8 mouse cellular contexts compared by ENCODE assay signal in genomic region chr11:90697480-90698240, GRCm38 (mm10). TPM values are rescaled to one million over a fixed set of nuclear protein-coding genes. Genes with fewer than 3 reads are reported as not detected.
DNase-seq lines count a peak whose midpoint lies in the region; ATAC-seq and TF ChIP-seq lines count a peak whose summit lies in the region.

No protein-coding gene starts in this region.

- H3K4me2 ChIP-seq in forebrain, embryonic 16.5 days (ENCODE audit: low read length), result peak overlapping the region; percentile 45
- peak overlapping the region; percentile 40 for H3K4me2 ChIP-seq in hindbrain, embryonic 12.5 days (replicated peaks)
- H3K4me2 ChIP-seq in lung, postnatal 0 days (replicated peaks; ENCODE audit: low read depth, low read length), result no peak overlapping the region; the same call in 1 of the 2 replicates

- H3K27ac ChIP-seq in cerebellum, adult 2 months (ENCODE audit: insufficient read depth, low read length), result no peak overlapping the region
- no peak overlapping the region for H3K27ac ChIP-seq in forebrain, embryonic 16.5 days (ENCODE audit: low read length)
- no peak overlapping the region for H3K27ac ChIP-seq in hindbrain, embryonic 12.5 days
- H3K27ac ChIP-seq in lung, postnatal 0 days (ENCODE audit: low read length), result no peak overlapping the region

- H3K4me1 ChIP-seq in cerebellum, adult 2 months (ENCODE audit: control insufficient read depth, insufficient read depth, low read length), result no peaks in the 10 kb centered on the region
- H3K4me1 ChIP-seq in forebrain, embryonic 16.5 days (replicated peaks; ENCODE audit: control insufficient read depth, insufficient read depth, low read length), result no peaks in the 10 kb centered on the region
- H3K4me1 ChIP-seq in hindbrain, embryonic 12.5 days, result no peaks in the 10 kb centered on the region
- H3K4me1 ChIP-seq in lung, postnatal 0 days (ENCODE audit: insufficient read depth, low read depth, low read length), result no peaks in the 10 kb centered on the region

- H3K4me3 ChIP-seq in cerebellum, adult 2 months (replicated peaks; ENCODE audit: insufficient read depth, low read depth, low read length), result peak overlapping the region; percentile 28
- H3K4me3 ChIP-seq in forebrain, embryonic 16.5 days (replicated peaks; ENCODE audit: low read length), result peak overlapping the region; percentile 14; the same call in 1 of the 2 replicates
- H3K4me3 ChIP-seq in hindbrain, embryonic 12.5 days, result no peak overlapping the region
- no peak overlapping the region for H3K4me3 ChIP-seq in lung, postnatal 0 days (ENCODE audit: low read depth, low read length)

- no peak for TF ChIP-seq EP300 in lung, postnatal 0 days (IDR thresholded peaks at IDR 0.05)

- peak; percentile 87 for ATAC-seq in forebrain, embryonic 16.5 days
- ATAC-seq in hindbrain, embryonic 12.5 days (ENCODE audit: low FRiP score), result peak; percentile 84
- ATAC-seq in lung, postnatal 0 days, result peak; percentile 78

- no peaks in the 10 kb centered on the region for H3K27me3 ChIP-seq in cerebellum, adult 2 months (ENCODE audit: control insufficient read depth, insufficient read depth, low read length)
- H3K27me3 ChIP-seq in forebrain, embryonic 16.5 days (replicated peaks; ENCODE audit: control insufficient read depth, insufficient read depth, low read length), result no peaks in the 10 kb centered on the region
- no peaks in the 10 kb centered on the region for H3K27me3 ChIP-seq in hindbrain, embryonic 12.5 days
- no peaks in the 10 kb centered on the region for H3K27me3 ChIP-seq in lung, postnatal 0 days (replicated peaks; ENCODE audit: insufficient read depth, low read length)

- H3K9me3 ChIP-seq in forebrain, embryonic 16.5 days (ENCODE audit: control insufficient read depth, low read length), result no peaks in the 10 kb centered on the region
- H3K9me3 ChIP-seq in hindbrain, embryonic 12.5 days (replicated peaks), result no peaks in the 10 kb centered on the region
- no peaks in the 10 kb centered on the region for H3K9me3 ChIP-seq in lung, postnatal 0 days (ENCODE audit: low read length)

- H3K36me3 ChIP-seq in forebrain, embryonic 16.5 days (ENCODE audit: control insufficient read depth, insufficient read depth), result no peaks in the 10 kb centered on the region
- no peaks in the 10 kb centered on the region for H3K36me3 ChIP-seq in hindbrain, embryonic 12.5 days
- no peaks in the 10 kb centered on the region for H3K36me3 ChIP-seq in lung, postnatal 0 days (ENCODE audit: insufficient read depth, low read length)

- no peak overlapping the region for H3K9ac ChIP-seq in forebrain, embryonic 16.5 days (replicated peaks; ENCODE audit: low read depth, low read length)
- no peak overlapping the region for H3K9ac ChIP-seq in hindbrain, embryonic 12.5 days
- no peak overlapping the region for H3K9ac ChIP-seq in lung, postnatal 0 days (replicated peaks; ENCODE audit: low read depth)

- peak; percentile 93 for DNase-seq in NIH3T3 (ENCODE audit: low read depth)
- peak; percentile 64 to 67 for DNase-seq in cerebellum, adult 2 months
- DNase-seq in layer of hippocampus, postnatal 10 days (ENCODE audit: low spot score in 2 of 2), result peak; percentile 85
- DNase-seq in lung, postnatal 0 days (ENCODE audit: low spot score), result peak; percentile 92
- DNase-seq in retina, adult 2 months (ENCODE audit: low read depth, low spot score), result peak; percentile 46
- peak; percentile 71 for DNase-seq in urinary bladder, postnatal 25 days (ENCODE audit: low spot score)

- no peak for TF ChIP-seq POLR2A in cerebellum, adult 2 months (IDR thresholded peaks at IDR 0.05; ENCODE audit: borderline replicate concordance, insufficient read depth, low read length)

- peak; percentile 65 for TF ChIP-seq CTCF in cerebellum, adult 2 months (IDR thresholded peaks at IDR 0.05; ENCODE audit: borderline replicate concordance, insufficient read depth, low read depth, low read length)
- peak; percentile 94 for TF ChIP-seq CTCF in lung, postnatal 0 days (IDR thresholded peaks at IDR 0.05)

- 20% methylated on average over 10 of the region's 10 CpGs for WGBS in cerebellum, adult 2 months
- 25% methylated on average over 10 of the region's 10 CpGs for WGBS in forebrain, embryonic 16.5 days
- WGBS in hindbrain, embryonic 12.5 days, result 21% methylated on average over 10 of the region's 10 CpGs
- WGBS in lung, postnatal 0 days, result 18% methylated on average over 10 of the region's 10 CpGs

RNA-seq across cellular contexts. Expression of gene Tom1l1, which starts 9.5 kb away (rescaled TPM):
- 17.3 and 19.0 TPM in 2 replicates for polyA plus RNA-seq in cerebellum, adult 2 months (2012; rRNA removed)
- 11.4 and 13.1 TPM in 2 replicates for polyA plus RNA-seq in forebrain, embryonic 16.5 days (2015; fragmentation: Nextera tagmentation; extraction: Ambion mirVana)
- 15.5 and 17.0 TPM in 2 replicates for polyA plus RNA-seq in hindbrain, embryonic 12.5 days (2016; fragmentation: Nextera tagmentation; extraction: Ambion mirVana)
- 10 to 100 TPM; 18.3 to 19.3 TPM for total RNA-seq in layer of hippocampus, postnatal 10 days (2021)
- polyA plus RNA-seq in lung, postnatal 0 days (2015; fragmentation: Nextera tagmentation; extraction: Ambion mirVana), result 31.9 and 32.5 TPM in 2 replicates

RNA-seq across cellular contexts. Expression of gene Cox11, which starts 59.7 kb away (rescaled TPM):
- 31.5 and 31.7 TPM in 2 replicates for polyA plus RNA-seq in cerebellum, adult 2 months (2012; rRNA removed)
- polyA plus RNA-seq in forebrain, embryonic 16.5 days (2015; fragmentation: Nextera tagmentation; extraction: Ambion mirVana), result 34.3 and 37.3 TPM in 2 replicates
- polyA plus RNA-seq in hindbrain, embryonic 12.5 days (2016; fragmentation: Nextera tagmentation; extraction: Ambion mirVana), result 39.2 and 47.1 TPM in 2 replicates
- 10 to 100 TPM; 23.1 to 26.6 TPM for total RNA-seq in layer of hippocampus, postnatal 10 days (2021)
- 17.6 and 20.0 TPM in 2 replicates for polyA plus RNA-seq in lung, postnatal 0 days (2015; fragmentation: Nextera tagmentation; extraction: Ambion mirVana)

RNA-seq across cellular contexts. Expression of gene Stxbp4, which starts 59.8 kb away (rescaled TPM):
- polyA plus RNA-seq in cerebellum, adult 2 months (2012; rRNA removed), result 7.4 and 8.1 TPM in 2 replicates
- 17.7 and 19.4 TPM in 2 replicates for polyA plus RNA-seq in forebrain, embryonic 16.5 days (2015; fragmentation: Nextera tagmentation; extraction: Ambion mirVana)
- 37.6 and 38.6 TPM in 2 replicates for polyA plus RNA-seq in hindbrain, embryonic 12.5 days (2016; fragmentation: Nextera tagmentation; extraction: Ambion mirVana)
- total RNA-seq in layer of hippocampus, postnatal 10 days (2021), result 1 to 10 TPM; 9.3 to 9.8 TPM
- polyA plus RNA-seq in lung, postnatal 0 days (2015; fragmentation: Nextera tagmentation; extraction: Ambion mirVana), result 4.2 and 6.9 TPM in 2 replicates

Comparison
In these comparisons a context has a peak if more than half of its experiments do, and no peak if none do; other contexts are left out.
1. H3K4me3 ChIP-seq: peak in cerebellum, adult 2 months (single experiment) and forebrain, embryonic 16.5 days (single experiment); none in hindbrain, embryonic 12.5 days (single experiment) and lung, postnatal 0 days (single experiment).
2. Peak in every context shown above with its lines, with median percentiles within 50 percentile points of each other: DNase-seq and ATAC-seq.